Mouse (Mus musculus): ENCODE measurements around the gene Ran. TPM values are rescaled to one million over a fixed set of nuclear protein-coding genes. Genes with fewer than 3 reads are reported as not detected.

Gene Ran
- polyA plus RNA-seq, 1 experiment from 2014 or later: 206 TPM

GRCm38 (mm10) chr5:129029131-129029723, 9.4 kb downstream of the Ran start:
- no peak for ATAC-seq
- no peak overlapping the region for H3K9ac ChIP-seq (replicated peaks)
- DNase-seq: no peak
- no peak overlapping the region for H3K4me2 ChIP-seq (ENCODE audit: low read depth, low read length)
- peaks cover 6% of the 10 kb centered on the region; the same call in 1 of the 2 replicates for H3K9me3 ChIP-seq (ENCODE audit: low read length)
- WGBS (ENCODE audit: insufficient replicate concordance): 74% methylated on average over 5 of the region's 5 CpGs
- TF ChIP-seq CTCF (IDR thresholded peaks at IDR 0.05; ENCODE audit: low read depth): no peak
- TF ChIP-seq EP300 (IDR thresholded peaks at IDR 0.05; ENCODE audit: low read depth): no peak
- H3K36me3 ChIP-seq (replicated peaks; ENCODE audit: insufficient read depth, low read length): peaks cover 13% of the 10 kb centered on the region
- no peak overlapping the region for H3K4me3 ChIP-seq (ENCODE audit: low read depth, low read length)
- H3K4me1 ChIP-seq (ENCODE audit: insufficient read depth): peaks cover 2% of the 10 kb centered on the region; the same call in 1 of the 2 replicates
- H3K27me3 ChIP-seq (ENCODE audit: insufficient read depth, low read length): no peaks in the 10 kb centered on the region
- H3K27ac ChIP-seq (ENCODE audit: low read depth): no peak overlapping the region

DNA sequence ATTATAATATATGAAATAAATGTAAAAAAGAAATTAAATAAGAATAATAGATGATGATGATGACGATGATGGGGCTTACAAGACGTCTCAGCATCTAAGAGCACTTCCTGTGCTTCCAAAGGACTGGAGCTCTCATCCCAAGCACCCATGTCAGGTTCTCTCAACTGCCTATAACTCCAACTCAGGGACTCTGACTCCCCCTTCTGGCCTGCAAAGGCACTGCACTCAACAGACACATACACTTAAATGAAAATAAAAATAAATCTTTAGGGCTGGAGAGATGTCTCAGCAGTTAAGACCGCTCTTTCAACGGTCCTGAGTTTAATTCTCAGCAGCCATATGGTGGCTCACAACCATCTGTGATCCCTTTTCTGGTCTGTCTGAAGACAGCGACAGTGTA, 16.8 kb downstream of the Ran start:
- TF ChIP-seq CTCF (IDR thresholded peaks at IDR 0.05; ENCODE audit: low read depth) (peak; percentile 47), EP300 (IDR thresholded peaks at IDR 0.05; ENCODE audit: low read depth) (no peak)
- Histone ChIP-seq H3K4me1 (ENCODE audit: insufficient read depth) (no peaks in the 10 kb centered on the region), H3K36me3 (replicated peaks; ENCODE audit: insufficient read depth, low read length) (no peaks in the 10 kb centered on the region), H3K4me2 (ENCODE audit: low read depth, low read length) (no peak overlapping the region), H3K27me3 (ENCODE audit: insufficient read depth, low read length) (no peaks in the 10 kb centered on the region), H3K9me3 (ENCODE audit: low read length) (peaks cover 6% of the 10 kb centered on the region; the same call in 1 of the 2 replicates), H3K27ac (ENCODE audit: low read depth) (no peak overlapping the region), H3K4me3 (ENCODE audit: low read depth, low read length) (no peak overlapping the region), H3K9ac (replicated peaks) (no peak overlapping the region)
- no peak for ATAC-seq
- WGBS (ENCODE audit: insufficient replicate concordance): 83% methylated on average over 5 of the region's 5 CpGs
- no peak for DNase-seq

- Histone ChIP-seq H3K27ac (ENCODE audit: low read depth) (no peak overlapping the region), H3K36me3 (replicated peaks; ENCODE audit: insufficient read depth, low read length) (no peaks in the 10 kb centered on the region), H3K4me1 (ENCODE audit: insufficient read depth) (no peaks in the 10 kb centered on the region), H3K9ac (replicated peaks) (no peak overlapping the region), H3K4me3 (ENCODE audit: low read depth, low read length) (no peak overlapping the region), H3K9me3 (ENCODE audit: low read length) (peaks cover 6% of the 10 kb centered on the region; the same call in 1 of the 2 replicates), H3K4me2 (ENCODE audit: low read depth, low read length) (no peak overlapping the region), H3K27me3 (ENCODE audit: insufficient read depth, low read length) (no peaks in the 10 kb centered on the region)
- TF ChIP-seq EP300 (IDR thresholded peaks at IDR 0.05; ENCODE audit: low read depth): no peak
- no peak for TF ChIP-seq CTCF (IDR thresholded peaks at IDR 0.05; ENCODE audit: low read depth)
- ATAC-seq (no peak), DNase-seq (no peak)
- WGBS (ENCODE audit: insufficient replicate concordance): 78% methylated on average over 7 of the region's 7 CpGs
These were observed 17.9 kb downstream of the Ran start for GRCm38 (mm10) chr5:129037739-129038138.

DNA sequence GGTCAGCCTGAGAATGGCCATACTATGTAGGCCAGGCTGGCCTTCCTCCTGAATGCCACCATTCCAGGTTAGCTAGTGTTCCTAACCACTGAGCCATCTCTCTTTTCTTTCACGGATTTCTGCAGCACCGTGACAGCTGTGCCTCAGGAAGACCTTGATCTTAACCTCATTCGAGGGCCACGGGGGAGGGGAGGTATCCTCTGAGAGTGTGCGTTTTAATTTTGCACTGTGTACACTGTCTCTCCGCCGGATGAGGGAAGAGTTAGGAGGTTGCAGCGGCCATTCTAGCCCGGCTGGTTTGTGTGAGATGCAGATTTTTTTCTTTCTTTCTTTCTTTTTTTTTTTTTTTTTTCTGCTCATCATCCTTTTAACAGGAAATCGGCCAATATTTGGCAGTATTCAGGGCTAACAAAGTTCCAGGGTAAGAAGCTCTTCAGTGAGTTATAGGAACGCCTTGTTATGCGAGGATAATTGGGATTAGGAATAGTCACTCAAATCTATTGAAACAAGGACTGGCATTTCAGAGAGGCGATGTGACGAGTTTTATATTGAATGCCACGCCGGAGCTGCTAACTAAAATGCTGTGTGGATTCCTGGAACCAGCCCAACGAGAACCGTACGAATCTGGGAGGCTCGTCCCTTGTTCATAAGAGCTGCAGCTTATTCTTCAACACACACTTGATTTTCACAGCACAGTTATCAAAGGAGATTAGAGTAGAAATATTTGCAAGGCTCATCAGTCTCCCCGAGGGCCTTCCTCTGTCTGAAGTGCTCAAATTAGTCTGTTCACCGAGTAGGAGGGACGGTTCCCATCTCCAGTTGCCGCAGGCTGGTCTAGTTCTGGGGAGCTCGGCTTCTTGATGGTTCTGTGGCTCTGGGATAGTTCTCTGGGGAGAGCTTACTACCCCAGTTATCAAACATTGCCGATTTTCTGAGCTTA, 26.0 kb downstream of the Ran start:
- Histone ChIP-seq H3K36me3 (replicated peaks; ENCODE audit: insufficient read depth, low read length) (no peaks in the 10 kb centered on the region), H3K9me3 (ENCODE audit: low read length) (no peaks in the 10 kb centered on the region), H3K4me3 (ENCODE audit: low read depth, low read length) (no peak overlapping the region), H3K27me3 (ENCODE audit: insufficient read depth, low read length) (no peaks in the 10 kb centered on the region), H3K27ac (ENCODE audit: low read depth) (no peak overlapping the region), H3K4me1 (ENCODE audit: insufficient read depth) (no peaks in the 10 kb centered on the region), H3K9ac (replicated peaks) (no peak overlapping the region), H3K4me2 (ENCODE audit: low read depth, low read length) (no peak overlapping the region)
- DNase-seq: no peak
- WGBS (ENCODE audit: insufficient replicate concordance): 64% methylated on average over 26 of the region's 26 CpGs
- no peak for TF ChIP-seq EP300 (IDR thresholded peaks at IDR 0.05; ENCODE audit: low read depth)
- TF ChIP-seq CTCF (IDR thresholded peaks at IDR 0.05; ENCODE audit: low read depth): no peak
- ATAC-seq: no peak

GRCm38 (mm10) chr5:129049372-129049771, 29.5 kb downstream of the Ran start:
- WGBS (ENCODE audit: insufficient replicate concordance): 76% methylated on average over 9 of the region's 9 CpGs
- no peak overlapping the region for H3K4me3 ChIP-seq (ENCODE audit: low read depth, low read length)
- no peak overlapping the region for H3K9ac ChIP-seq (replicated peaks)
- ATAC-seq: no peak
- no peak for DNase-seq
- H3K4me2 ChIP-seq (ENCODE audit: low read depth, low read length): no peak overlapping the region
- no peaks in the 10 kb centered on the region for H3K36me3 ChIP-seq (replicated peaks; ENCODE audit: insufficient read depth, low read length)
- no peaks in the 10 kb centered on the region for H3K27me3 ChIP-seq (ENCODE audit: insufficient read depth, low read length)
- H3K4me1 ChIP-seq (ENCODE audit: insufficient read depth): no peaks in the 10 kb centered on the region
- H3K9me3 ChIP-seq (ENCODE audit: low read length): no peaks in the 10 kb centered on the region
- no peak overlapping the region for H3K27ac ChIP-seq (ENCODE audit: low read depth)
- TF ChIP-seq CTCF (IDR thresholded peaks at IDR 0.05; ENCODE audit: low read depth) (no peak), EP300 (IDR thresholded peaks at IDR 0.05; ENCODE audit: low read depth) (no peak)

DNA sequence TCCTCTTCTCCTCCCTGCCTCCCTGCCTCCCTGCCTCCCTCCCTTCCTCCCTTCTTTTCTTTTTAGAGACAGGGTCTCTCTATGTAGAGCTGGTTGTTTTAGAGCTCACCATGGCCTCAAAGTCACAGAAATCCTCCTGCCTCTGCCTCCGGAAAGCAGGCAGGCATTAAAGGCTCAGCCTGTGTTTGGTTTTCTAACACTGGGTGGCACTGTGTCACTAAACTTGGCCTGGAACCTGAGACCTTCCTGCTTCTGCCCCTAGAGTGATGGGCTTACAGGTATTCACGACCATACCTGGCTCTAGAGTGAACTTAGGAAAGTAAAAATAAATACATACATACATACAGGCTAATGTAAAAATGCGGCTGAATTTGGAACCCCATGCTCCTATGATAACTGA, 32.0 kb downstream of the Ran start:
- no peak for DNase-seq
- Histone ChIP-seq H3K9ac (replicated peaks) (no peak overlapping the region), H3K27ac (ENCODE audit: low read depth) (no peak overlapping the region), H3K27me3 (ENCODE audit: insufficient read depth, low read length) (no peaks in the 10 kb centered on the region), H3K4me2 (ENCODE audit: low read depth, low read length) (no peak overlapping the region), H3K36me3 (replicated peaks; ENCODE audit: insufficient read depth, low read length) (no peaks in the 10 kb centered on the region), H3K4me3 (ENCODE audit: low read depth, low read length) (no peak overlapping the region), H3K4me1 (ENCODE audit: insufficient read depth) (no peaks in the 10 kb centered on the region), H3K9me3 (ENCODE audit: low read length) (no peaks in the 10 kb centered on the region)
- no peak for ATAC-seq
- WGBS (ENCODE audit: insufficient replicate concordance): 66% methylated on average over 3 of the region's 3 CpGs
- TF ChIP-seq EP300 (IDR thresholded peaks at IDR 0.05; ENCODE audit: low read depth) (no peak), CTCF (IDR thresholded peaks at IDR 0.05; ENCODE audit: low read depth) (no peak)

Measured in liver, postnatal 0 days (tissue).